Mouse (Mus musculus) hematopoietic stem cell, adult 5-6 weeks (primary cell): ENCODE results near the gene Cd200r3. TPM values are rescaled to one million over a fixed set of nuclear protein-coding genes. Genes with fewer than 3 reads are reported as not detected.

Source experiments
- ATAC-seq, 2 experiments: fragments of 125-278 bp in 1 of 2; replicated peaks in 1 of 2; 2 replicates each; pipeline ENCODE4 v1.8.0; 2016 to 2017; ENCODE audit warnings: inconsistent platforms in 2 of 2, mild to moderate bottlenecking in 2 of 2, moderate number of reproducible peaks in 2 of 2, low read depth in 1 of 2, moderate TSS enrichment in 1 of 2; ENCODE audit not compliant: low FRiP score in 2 of 2, poor library complexity in 2 of 2, severe bottlenecking in 2 of 2, insufficient read depth in 1 of 2, low TSS enrichment in 1 of 2
- total RNA-seq: library from RNA; stranded (forward); fragments of 172-1452, 232-1000 nt; gene quantifications from 2 replicates; pipeline ENCODE4 v1.2.3, GENCODE M21; 2017

Cd200r3 gene
- total RNA-seq, 1 experiment from 2014 or later, result not detected

DNA sequence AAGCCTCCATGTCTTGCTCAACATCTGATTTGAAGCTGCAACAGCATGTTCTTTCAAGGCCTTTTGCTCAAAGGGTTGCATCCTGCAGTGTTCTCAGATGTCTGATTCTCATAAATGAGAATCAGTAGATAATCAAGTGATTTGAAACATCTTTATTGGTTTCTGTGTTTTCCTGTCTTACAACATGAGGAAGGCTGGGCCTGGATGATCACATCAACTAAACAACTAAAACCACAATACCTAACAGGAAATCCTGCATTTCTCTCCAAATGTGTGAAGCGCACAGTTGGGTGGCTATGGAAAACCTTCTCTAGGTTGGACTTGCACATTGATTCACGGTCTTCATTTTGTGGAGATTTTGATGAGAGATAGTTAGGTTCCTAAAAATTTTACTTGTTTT is 75.4 kb downstream of the Cd200r3 start:
- ATAC-seq, result peak; percentile 15 to 52; a peak in 1 of 4 replicates

DNA sequence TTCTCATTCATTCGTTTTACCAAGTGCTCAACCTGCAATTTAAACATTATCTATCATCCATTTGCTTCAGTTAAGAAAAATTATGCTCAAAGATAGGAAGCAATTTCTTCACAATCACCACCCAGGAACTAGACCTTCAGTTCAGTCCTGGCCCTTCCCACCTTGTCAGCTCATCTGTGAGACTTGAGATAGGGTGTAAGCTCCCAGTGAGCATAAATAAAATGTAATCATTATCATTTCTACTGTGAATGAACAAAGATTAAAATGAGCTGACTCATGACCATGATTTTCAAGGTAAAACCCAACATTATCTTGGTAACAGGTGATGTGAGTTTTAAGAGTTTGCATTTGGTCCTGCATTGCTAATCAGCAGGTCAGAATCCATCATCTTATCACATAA is 76.6 kb downstream of the Cd200r3 start:
- ATAC-seq, result no peak

DNA sequence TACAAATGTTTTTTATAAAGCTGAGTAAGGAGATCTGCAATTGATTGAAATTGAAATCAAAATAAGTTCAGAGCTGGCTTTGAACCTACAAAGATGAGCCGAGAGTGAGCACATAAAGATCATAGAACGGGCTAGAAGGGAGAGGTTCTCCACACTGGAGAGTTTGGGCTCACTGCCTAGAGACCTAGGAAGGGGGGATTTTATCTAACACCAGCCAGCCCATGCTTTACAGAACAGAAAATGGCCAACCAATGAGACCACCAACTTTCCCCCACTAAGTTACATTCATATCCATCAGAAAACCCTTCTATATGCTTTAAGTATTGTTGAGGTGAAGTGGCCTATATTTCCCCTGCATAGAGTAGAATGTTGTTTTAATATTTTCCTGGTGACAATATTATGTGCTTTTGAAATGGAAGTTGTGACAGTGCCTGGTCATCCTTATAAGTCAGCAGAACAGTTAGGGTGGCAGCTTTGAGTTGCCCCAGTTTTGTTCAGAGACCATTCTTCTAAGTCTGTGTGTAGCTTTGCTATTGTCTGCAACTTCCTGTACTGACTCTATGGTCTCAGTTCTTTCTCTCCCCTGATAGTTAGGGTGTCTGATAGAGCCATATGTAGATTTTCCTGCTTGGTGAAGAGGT is 77.3 kb downstream of the Cd200r3 start:
- ATAC-seq, result no peak

DNA sequence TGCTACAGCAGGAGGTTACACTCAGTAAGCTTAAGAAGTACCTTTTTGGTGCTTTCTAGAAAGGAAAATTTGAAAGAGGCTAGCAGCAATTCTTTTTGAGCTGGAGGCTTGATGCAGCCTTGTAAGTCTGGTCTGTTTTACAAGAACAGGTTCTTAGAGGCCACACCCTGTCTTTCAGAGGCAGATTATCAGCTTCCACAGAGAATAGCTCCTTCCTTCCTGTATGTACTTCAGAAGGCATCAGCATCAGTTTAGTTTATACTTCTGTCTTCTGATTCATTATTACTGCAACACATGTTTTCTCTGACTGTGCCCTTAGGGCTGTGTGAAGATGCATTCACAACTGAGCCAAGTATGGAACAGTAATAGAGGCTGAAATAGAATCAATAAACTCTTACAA is 78.0 kb downstream of the Cd200r3 start:
- no peak for ATAC-seq

DNA sequence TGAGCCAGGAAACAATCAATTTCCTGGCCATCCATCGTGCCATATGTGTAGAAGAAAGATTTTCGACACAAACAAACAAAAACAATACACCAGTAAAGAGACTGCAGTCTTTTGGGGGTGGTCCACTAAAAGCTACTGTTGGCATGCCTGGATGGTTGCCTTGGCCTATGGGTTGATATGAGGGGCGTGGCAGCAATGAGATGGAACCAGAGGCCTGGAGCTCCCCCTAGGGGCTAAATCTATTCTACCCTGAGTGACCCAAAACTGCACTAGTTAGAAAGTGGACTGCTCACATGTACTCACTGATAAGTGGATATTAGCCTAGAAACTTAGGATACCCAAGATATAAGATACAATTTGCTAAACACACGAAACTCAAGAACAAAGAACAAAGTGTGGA is 80.4 kb downstream of the Cd200r3 start:
- peak; percentile 83 to 86 for ATAC-seq

GRCm38 (mm10) chr16:45025321-45025720 is 81.8 kb downstream of the Cd200r3 start:
- ATAC-seq, result peak; percentile 89 to 92

DNA sequence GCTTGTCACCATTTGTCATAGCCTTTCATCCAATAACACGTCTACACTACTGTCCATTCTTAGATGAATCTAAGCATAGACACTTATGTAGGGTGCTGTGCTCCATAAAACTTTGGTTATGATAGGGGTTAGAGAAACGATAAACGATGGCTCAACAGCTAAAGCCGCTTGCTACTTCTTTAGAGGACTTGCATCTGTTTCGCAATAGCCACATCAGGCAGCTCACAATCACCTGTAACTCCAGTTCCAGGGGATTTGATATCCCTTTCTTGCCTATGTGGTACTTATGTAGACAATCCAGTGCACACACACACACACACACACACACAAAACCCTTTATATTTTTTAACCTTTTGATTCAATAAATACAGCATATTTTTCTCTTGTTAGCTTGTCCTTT is 85.6 kb downstream of the Cd200r3 start:
- ATAC-seq, result no peak

DNA sequence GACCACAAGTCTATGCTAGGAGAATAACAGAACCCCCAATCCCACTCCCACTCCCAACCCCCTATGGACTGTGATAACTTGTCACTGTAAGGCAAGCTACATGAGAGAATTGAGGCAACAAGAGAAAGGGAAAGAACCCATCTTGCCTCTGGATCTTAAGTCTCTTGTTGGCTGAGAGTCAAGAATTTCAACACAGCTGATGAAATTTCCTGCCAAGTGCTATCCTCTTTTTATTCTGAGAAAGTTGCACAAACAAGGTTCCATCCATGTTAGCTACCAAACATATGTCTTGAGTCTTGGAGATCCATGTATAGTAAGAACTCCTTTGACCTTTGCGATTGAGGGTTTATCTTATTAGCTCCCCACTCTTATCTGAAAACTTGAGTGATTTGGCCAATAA is 86.0 kb downstream of the Cd200r3 start:
- no peak for ATAC-seq

DNA sequence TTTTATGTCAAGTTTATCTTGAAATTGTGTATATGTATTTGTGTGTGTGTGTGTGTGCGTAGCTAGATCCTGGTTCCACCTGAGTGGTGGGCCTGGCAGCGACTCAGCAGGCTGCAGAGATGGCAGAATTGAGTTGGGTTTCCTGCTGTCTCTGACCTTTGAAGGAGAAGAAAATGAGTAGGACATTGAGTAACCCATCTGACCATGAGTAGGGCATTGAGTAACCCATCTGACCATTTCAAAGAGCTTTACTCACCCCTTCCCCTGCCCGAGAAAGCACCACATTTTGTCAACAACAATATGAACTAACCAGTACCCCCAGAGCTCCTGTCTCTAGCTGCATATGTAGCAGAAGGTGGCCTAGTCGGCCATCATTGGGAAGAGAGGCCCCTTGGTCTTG is 86.6 kb downstream of the Cd200r3 start:
- peak in 1 of 2 experiments; percentile 34; a peak in 1 of 4 replicates for ATAC-seq

- peak in 1 of 2 experiments; percentile 54; a peak in 1 of 4 replicates for ATAC-seq
Observed at GRCm38 (mm10) chr16:45030796-45031195, 87.3 kb downstream of the Cd200r3 start.

Other genes with a start within 250 kb of the Cd200r3 start
- gene Nepro, start 219.4 kb upstream of the Cd200r3 start, total RNA-seq, result 22.8 and 24.0 TPM in 2 replicates
- gene Gtpbp8, start 197.3 kb upstream of the Cd200r3 start, total RNA-seq, result 15.5 and 15.8 TPM in 2 replicates
- 7.0 and 10.0 TPM in 2 replicates for gene Cd200r1, start 177.9 kb upstream of the Cd200r3 start, total RNA-seq
- 1.5 and 1.7 TPM in 2 replicates for gene Cd200r4, start 131.9 kb upstream of the Cd200r3 start, total RNA-seq
- gene Cd200r2, start 76.6 kb upstream of the Cd200r3 start, total RNA-seq, result 0.20 TPM in 1 of 2 replicates, not detected in the other
- 0.94 TPM in 1 of 2 replicates, not detected in the other for gene Ccdc80, start 149.7 kb downstream of the Cd200r3 start, total RNA-seq
- 8.9 and 18.4 TPM in 2 replicates for gene Slc35a5, start 215.0 kb downstream of the Cd200r3 start, total RNA-seq
- gene Atg3, start 215.1 kb downstream of the Cd200r3 start, total RNA-seq, result 39.5 and 45.4 TPM in 2 replicates